Mouse (Mus musculus): ENCODE results near the gene Etfrf1. TPM values are rescaled to one million over a fixed set of nuclear protein-coding genes. Genes with fewer than 3 reads are reported as not detected.

Etfrf1 gene
- total RNA-seq (2021): 10 to 100 TPM; 15.5 to 16.3 TPM

DNA sequence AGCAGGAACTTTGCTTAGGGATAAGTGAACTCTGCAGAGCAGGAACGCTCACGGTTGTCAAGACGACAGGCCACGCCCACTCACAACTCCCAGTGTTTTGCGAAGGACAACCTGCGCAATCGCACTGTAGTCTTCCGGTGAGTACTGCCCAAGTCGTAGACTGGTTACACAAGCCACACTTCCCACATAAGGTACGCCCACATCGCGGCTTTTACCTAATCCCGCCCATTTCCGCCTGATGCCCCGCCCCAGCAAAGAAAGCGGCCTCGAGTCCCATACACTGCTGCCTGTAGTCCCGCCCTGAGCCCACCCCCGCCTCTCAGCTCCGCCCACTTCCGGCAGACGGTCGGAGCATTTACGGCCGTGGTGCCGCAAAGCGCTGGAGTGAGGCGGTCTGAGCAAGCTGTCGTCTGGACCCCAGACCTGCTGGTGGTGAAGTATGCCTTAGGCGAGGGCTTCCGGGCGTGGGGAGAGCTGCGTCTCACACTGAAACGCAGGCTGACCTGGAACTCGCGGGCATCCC lies at the start of gene Etfrf1, which contains the start of gene Casc1:
Etfrf1 (plus strand) TSS at position 319 of the 523 bp plus-strand sequence.
Casc1 (minus strand) TSS at position 190 of the 523 bp plus-strand sequence.
- DNase-seq (ENCODE audit: extremely low spot score in 1 of 2, low spot score in 2 of 2): peak; percentile 99
- intact Hi-C loops (cut with DNase I): no loop called here

DNA sequence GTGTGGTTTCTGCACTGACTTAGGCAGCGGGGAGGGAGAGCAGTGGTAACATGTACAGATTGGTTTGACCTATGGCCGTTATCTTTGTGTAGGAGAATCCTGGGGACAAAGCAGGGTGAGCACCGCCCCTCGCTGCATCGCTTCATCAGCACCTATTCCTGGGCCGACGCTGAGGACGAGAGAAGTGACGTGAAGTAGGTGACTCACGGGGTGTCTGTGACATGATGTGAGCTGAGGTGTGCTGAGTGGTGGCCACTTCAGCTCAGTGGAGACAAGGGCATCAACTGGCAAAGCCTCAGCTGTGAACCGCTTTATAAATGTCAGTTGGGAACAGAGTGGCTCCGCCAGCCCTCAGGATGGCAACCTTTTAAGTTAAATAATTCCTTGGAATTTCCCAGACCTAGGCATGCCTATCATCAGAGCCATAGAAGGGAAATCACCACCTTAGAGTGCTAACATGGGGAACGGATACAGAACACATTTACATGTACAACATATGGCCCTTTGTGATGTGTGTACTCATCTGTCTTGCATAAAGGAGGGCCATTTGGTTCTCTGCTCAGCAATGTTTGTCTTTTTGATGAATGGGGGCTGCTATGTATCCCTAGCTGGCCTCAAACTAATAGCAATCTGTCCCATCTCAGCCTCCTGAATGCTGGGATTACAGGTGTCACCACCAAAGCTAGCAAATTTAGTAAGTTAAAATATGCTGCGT lies 38.9 kb upstream of the Etfrf1 start:
- no peak for DNase-seq (ENCODE audit: extremely low spot score in 1 of 2, low spot score in 2 of 2)
- intact Hi-C loops (cut with DNase I): no loop called here

DNA sequence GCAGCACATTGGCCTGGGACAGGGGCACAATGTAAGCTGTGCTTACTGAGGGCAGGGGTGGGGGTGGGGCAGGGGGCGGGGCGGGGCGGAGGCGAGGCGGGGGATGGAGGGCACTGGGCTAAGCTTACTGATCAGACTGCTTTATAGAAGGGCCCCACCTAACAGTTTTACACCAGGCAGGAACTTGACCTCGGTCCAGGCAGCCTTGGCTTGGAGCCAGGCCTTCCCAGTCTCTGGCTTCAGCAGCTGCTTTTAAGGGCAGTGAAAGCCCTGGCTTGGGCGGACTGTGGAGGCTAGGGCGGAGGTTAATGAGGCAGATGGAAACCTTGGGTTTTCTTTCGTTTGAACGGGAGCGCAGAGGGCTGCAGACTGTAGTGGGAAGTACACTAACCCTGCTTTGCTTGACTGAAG lies 37.1 kb upstream of the Etfrf1 start:
- intact Hi-C loops (cut with DNase I): no loop called here
- DNase-seq (ENCODE audit: extremely low spot score in 1 of 2, low spot score in 2 of 2): peak in 1 of 2 experiments; percentile 82

DNA sequence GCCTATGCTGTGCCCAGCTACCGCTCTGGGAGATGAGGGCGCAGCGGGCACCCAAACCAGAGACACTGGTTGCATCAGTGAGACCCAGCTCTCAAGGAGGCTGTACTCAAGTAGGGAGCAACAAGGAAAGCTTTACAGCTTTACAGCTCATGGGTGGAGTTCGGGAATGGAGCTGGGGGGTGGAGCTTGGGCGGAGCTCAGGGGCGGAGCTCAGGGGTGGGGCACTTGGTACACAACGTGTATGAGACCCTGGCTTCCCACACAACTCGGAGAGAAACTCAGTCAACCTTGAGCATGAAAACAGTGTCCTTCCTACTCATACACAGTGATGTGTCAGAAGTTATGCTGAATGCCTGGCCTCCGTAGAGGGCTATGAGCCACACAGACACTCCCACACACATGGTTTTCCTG lies 35.4 kb upstream of the Etfrf1 start:
- intact Hi-C loops (cut with DNase I): no loop called here

DNA sequence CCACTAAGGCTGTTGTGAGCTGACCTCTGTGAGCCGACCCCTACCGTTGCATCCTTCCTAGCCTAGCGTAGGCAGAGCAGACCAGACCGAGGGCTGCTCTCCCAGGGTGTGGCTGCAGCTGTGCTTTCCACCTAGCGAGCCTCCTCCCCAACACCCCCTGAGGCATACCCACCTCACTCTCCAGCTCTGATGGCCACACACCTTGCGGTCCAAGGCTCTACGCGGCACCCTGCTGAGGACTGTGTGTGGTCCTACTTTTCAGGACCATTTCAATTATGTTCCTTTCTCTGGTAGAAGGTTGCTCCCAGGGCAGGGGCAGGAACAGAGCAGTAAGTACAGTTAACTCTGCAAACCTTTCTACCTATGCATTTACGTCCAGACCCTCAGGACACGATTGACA lies 34.5 kb upstream of the Etfrf1 start:
- no peak for DNase-seq (ENCODE audit: extremely low spot score in 1 of 2, low spot score in 2 of 2)
- intact Hi-C loops (cut with DNase I): no loop called here

More for the DNA sequence above, 35.4 kb upstream of the Etfrf1 start:
- no peak for DNase-seq (ENCODE audit: extremely low spot score in 1 of 2, low spot score in 2 of 2)

DNA sequence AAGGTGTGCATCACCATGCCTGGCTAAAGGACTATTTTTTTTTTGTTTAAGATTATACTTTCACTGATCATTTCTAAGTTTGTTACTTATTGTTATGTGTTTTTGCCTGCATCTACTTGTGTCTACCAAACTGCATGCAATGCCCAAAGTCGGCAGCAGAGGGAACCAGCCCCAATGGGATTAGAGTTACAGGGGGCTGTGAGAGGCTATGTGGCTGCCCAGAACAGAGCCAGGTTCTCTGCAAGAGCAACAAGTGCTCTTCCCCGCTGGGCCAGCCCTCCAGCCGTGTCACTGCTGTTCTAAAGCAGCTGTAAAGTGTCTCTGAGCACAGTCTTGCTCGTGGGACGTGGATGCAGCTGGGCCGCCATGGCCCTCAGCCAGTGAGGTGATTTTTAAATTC lies 31.3 kb upstream of the Etfrf1 start:
- intact Hi-C loops (cut with DNase I): no loop called here
- DNase-seq (ENCODE audit: extremely low spot score in 1 of 2, low spot score in 2 of 2): peak in 1 of 2 experiments; percentile 63

DNA sequence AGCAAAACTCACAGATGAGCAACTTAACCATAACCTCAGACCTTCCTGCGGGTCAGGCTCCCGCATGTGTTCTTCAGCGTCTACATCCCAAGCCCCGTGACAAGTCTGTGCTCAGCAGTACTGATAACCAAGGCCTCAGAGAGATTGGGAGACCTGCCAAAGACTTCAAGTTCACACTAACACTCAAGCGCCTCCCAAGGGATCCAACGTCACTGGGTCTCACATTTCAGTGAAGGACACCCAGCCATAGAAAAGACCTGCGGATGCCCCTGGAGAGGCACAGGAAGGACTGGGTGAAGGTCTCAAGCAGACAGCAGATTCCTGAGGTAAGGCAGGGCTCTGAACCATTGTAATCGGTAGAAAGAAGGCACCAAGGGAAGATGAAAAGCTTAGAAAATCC lies 28.9 kb upstream of the Etfrf1 start:
- intact Hi-C loops (cut with DNase I): no loop called here
- no peak for DNase-seq (ENCODE audit: extremely low spot score in 1 of 2, low spot score in 2 of 2)

DNA sequence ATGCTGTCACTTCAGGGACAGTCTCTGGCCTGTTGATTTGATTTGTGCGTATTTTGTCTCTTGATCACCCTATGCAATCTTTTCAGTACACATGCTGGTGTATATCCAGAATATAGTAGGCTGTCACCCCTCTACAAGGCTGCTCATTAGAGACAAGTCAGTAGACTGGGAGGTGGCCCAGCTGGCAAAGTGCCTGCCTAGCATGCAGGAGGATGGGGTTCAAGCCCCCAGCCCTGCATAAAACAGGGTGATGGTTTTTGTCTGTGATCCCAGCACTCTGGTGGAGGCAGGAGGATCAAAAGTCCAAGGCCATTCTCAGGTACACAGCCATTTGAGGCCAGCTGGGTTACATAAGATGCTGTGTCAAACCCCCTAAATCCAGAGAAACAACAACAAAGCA lies 24.8 kb upstream of the Etfrf1 start:
- DNase-seq (ENCODE audit: extremely low spot score in 1 of 2, low spot score in 2 of 2): no peak
- intact Hi-C loops (cut with DNase I): loop anchor here (5.0 kb wide), 1 partner anchor 99 kb away; no protein-coding TSS in a partner anchor

DNA sequence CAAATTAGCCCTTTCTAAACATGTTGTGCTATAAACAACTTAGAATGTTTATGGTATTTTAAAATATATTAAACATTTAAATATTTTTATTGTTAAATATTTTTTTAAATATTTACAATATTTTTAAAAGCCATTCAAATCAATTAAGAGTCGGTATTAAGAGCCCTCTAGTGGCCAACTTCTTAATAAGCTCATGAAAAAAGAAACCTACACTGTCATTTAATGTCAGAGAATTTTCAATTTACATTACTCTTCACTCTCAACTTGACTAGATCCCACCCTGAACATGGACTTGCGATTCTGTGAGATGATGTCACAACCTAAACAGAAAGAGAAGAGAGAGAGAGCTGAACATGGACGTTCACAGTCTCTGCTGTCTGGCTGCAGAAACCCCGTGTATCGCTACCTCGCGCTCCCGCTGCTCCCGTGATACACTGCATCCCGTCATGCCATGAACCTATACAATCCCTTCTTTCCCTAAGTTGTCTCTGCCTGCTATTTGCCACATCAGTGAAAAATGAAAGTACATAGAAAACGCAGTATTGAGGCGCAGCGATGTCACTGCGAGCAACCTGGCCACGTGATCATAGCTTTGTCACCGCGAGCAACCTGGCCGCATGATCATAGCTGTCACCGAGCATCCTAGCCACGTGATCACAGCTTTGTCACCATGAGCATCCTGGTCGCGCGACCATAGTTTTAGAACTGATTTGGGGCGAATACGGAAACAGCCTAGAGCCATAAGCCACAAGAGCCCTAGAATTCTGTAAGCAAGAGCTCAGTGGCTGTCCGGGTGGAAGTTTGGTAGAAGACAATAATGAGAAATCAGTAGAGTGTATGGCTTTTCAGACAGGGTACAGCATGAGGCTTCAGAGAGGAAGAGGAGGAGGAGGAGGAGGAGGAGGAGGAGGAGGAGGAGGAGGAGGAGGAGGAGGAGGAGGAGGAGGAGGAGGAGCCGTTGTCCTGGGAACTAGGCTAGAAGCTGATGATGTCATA lies 23.5 kb upstream of the Etfrf1 start:
- peak; percentile 20 to 49 for DNase-seq (ENCODE audit: extremely low spot score in 1 of 2, low spot score in 2 of 2)
- intact Hi-C loops (cut with DNase I): loop anchor here (5.0 kb wide), 1 partner anchor 100 kb away; no protein-coding TSS in a partner anchor

DNA sequence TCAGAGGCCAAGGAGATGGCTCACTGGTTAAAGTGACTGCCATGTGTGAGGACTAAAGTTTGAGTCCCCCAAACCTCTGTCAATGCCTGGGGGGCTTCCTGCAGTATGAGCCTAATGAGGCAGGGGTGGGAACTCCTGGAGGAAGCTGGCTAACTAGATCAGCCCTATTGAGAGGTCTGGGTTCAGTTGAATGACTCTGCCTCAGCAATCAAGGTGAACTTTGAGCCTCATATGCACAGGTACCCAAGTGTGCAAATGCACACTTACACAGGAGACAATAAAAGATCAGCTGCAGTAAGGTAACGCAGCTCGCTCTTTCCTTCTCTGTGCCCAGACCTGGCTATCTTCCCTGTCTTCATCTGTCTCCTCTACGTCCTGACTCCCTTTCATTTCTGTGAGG lies 17.9 kb upstream of the Etfrf1 start:
- intact Hi-C loops (cut with DNase I): no loop called here
- no peak for DNase-seq (ENCODE audit: extremely low spot score in 1 of 2, low spot score in 2 of 2)

DNA sequence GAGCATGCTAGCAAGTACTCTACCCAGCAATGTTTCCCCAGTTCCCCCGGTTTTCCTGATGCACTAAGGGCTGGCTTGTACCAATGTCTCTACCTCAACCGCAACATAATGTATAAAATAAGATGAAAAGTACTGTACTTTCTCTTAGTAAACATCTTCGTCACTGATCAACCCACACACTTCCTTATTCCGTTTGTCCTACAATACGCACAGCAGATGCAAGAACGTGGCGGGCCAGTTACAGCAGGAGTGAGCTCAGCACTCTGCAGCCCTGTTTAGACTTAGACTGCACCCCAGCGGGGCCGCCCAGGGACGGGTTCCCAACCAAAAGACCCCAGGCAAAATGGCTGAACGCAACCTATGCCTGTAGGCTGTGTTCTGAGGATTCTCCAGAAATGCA lies 17.5 kb upstream of the Etfrf1 start:
- no peak for DNase-seq (ENCODE audit: extremely low spot score in 1 of 2, low spot score in 2 of 2)
- intact Hi-C loops (cut with DNase I): no loop called here

DNA sequence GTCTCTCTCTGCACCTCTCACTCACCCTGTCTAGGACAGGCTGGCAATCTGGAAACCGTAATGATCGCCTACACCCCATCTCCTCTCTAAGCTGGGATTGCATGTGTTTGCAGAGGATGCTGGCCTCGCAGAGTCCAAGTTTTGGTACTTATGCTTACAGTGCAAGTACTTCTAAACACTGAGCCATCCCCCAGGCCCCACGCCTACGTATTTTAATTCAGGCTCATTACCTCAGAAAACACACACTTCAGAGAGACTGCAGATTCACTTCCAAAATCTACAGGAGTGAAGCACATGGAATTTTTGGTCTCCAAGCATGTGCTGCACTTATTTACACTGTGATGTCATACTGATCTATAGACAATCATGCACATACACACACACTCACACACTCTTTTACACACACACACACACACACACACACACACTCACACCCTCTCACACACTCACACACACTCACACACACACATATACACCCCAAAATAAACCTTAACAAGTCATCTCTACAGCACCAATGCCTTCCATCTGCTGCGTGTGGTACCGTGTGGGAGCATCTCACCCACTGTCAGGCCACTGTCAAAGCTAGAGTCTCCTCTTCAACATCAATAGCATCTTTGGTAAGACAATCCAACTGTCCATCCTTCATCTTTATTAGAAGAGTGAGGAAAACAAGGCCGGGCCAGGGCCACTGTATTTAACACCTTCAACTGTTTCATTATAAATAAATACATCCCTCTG lies 12.8 kb upstream of the Etfrf1 start:
- intact Hi-C loops (cut with DNase I): no loop called here
- DNase-seq (ENCODE audit: extremely low spot score in 1 of 2, low spot score in 2 of 2): no peak

DNA sequence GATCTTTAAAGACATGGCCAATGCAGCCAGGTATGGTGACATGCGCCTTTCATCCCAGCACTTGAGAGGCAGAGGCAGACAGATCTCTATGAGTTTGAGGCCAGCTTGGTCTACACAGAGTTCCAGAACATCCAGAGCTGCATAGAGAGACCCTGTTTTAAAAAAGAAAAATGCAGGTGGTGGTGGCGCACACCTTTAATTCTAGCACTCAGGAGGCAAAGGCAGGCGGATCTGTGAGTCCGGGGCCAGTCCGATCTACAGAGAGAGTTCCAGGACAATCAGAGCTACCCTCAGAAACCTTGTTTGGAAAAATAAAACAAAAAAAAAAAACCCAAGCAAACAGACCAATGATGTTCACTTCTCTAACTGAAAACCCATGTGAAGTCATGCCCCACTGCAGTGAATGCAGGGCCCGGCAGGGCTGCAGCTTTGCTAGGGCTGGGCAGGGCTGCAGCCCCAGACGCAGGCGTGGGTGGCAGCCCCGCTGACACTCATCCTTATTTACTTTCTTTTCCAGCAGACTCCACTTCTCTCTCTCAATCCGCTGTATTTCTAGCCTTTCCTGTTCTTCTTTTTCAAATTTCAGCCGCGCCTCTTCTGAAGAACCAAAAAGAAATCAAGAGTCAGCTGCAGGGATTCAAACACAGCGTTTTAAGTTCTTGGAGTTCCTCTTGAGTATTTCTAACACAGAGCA lies 8.4 kb upstream of the Etfrf1 start:
- intact Hi-C loops (cut with DNase I): no loop called here
- no peak for DNase-seq (ENCODE audit: extremely low spot score in 1 of 2, low spot score in 2 of 2)

DNA sequence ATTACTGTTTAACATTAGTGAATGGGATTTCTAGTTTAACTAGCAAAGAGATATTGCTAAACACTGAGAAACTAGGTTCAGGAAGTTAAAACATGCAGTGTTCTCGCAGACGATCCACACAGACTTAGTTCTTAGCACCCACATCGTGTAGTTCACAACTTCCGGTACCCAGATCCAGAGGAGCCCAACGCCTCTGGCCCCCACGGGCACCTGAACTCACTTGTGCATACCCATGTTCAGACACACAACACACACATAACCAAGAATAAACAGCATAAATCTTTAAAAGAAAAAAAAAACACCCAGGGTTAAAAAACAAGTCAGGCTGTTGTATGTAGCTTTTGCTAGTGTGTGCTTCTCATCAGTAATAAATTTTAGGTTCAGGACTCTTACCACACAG lies 6.5 kb upstream of the Etfrf1 start:
- intact Hi-C loops (cut with DNase I): no loop called here
- DNase-seq (ENCODE audit: extremely low spot score in 1 of 2, low spot score in 2 of 2): no peak

DNA sequence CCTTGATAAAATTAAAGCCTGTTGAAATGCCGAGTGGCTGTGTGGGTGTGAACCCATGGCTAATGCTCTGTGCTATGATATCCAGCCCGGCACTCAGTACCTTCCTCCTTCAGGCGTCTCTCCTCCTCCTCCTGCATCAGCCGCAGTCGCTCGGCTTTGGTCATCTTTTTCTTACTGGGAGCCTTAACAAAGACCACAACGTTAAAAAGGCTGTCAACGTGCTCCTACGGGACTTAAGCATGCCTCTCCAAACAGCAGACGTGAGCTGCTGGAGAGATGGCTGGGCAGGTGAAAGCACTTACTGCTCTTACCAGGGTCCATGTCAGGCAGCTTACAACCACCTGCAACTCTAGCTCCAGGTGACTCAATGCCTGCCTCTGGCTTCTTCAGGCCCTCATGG lies 5.8 kb upstream of the Etfrf1 start:
- no peak for DNase-seq (ENCODE audit: extremely low spot score in 1 of 2, low spot score in 2 of 2)
- intact Hi-C loops (cut with DNase I): no loop called here

DNA sequence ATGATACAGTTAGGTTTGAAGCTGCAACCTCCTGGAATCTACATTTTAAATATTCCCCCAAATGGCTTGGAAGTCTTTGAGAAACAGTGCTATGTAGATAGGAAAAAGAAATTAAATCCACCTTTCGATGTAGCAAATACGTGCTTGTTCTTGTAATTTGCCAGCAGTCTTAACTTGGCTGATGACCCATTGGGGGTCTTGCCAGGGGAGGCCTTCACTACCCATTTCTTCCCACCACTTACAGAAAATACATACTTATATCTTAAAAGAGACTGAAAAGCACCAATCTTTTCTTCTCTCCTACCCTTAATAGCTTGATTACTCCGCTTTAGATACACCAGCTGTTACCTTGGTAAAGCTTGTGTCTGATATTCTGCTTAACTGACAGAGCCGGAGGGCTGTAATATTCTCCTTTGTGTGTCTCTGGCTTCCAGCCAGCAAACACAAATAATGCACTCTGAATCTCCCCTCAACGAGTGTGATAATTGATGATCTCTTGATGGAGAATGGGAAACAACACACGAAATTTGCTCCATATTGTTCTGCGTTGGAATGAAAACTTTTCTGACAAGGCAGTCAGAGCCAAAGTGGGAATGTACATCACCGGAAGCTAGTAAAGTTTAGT lies 766 bp upstream of the Etfrf1 start:
- intact Hi-C loops (cut with DNase I): no loop called here
- peak in 1 of 2 experiments; percentile 31 for DNase-seq (ENCODE audit: extremely low spot score in 1 of 2, low spot score in 2 of 2)

DNA sequence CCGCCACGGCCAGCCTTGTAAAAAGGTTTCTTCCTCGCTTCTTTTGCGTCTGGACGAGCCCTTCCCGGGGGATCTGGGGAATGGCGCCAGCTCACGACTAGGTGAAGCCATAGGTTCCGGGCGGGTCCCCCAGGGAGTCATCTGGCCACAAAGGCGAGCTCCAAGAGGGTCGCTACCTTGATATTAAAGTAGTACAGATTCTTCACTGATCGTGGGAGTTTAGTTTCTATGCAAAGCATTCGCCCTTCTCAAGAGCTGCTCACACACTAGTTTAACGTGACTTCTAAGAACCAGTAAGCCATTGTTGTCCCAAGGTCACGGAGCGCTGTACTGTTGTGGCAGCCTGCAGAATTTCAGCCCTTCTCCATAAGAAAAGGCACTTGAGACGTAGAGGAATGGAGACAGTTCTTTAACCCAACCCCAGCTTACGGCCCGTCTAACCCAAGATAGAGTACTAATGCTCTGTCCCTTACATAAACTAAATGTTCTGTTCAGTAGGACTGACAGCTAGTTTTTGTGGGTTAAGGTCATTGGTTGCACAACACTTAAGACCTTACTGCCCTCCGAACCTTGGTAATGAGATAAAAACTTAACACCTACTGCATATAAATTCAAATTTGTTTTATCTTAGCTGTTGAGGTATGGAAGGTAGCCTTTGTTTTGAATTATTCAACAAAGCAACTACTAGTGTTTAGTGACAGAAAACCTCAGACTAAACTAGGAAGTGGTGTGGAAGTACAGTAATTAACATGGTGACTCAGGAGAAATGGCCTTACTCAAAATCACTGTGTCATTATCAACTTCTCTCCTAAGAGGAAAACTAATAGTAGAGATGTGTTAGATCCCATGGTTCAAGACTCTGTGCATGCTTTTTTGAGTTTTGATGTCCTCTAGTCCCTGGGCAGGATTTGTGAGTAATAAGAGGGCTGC lies 707 bp downstream of the Etfrf1 start:
- DNase-seq (ENCODE audit: extremely low spot score in 1 of 2, low spot score in 2 of 2): no peak
- intact Hi-C loops (cut with DNase I): no loop called here

All from left cerebral cortex, postnatal 10 days (tissue).